Mouse (Mus musculus): ENCODE data around the gene Gm16253.

- TF ChIP-seq CTCF (IDR thresholded peaks at IDR 0.05): no peak
- TF ChIP-seq EP300 (IDR thresholded peaks at IDR 0.05; ENCODE audit: insufficient read depth, low read depth, low read length): no peak
- no peak for TF ChIP-seq POLR2A (IDR thresholded peaks at IDR 0.05; ENCODE audit: insufficient read depth, low read depth, low read length)
Observed at GRCm38 (mm10) chr3:96606618-96607017, 29.8 kb downstream of the Gm16253 start.
